Mouse (Mus musculus) heart, postnatal 0 days (tissue): Measurements from ENCODE around the gene Prdm16.

Experiments used
- CTCF ChIP-seq: IDR thresholded peaks from 2 replicates; pipeline ENCODE4 v1.5.1; 2016; ENCODE audit warnings: antibody characterized with exemption, control low read depth, low read depth
- EP300 ChIP-seq: IDR thresholded peaks from 2 replicates; pipeline ENCODE4 v1.6.1; 2016; ENCODE audit warnings: antibody characterized with exemption, low read depth

GRCm38 (mm10) chr4:154359762-154360300 lies 276.8 kb downstream of the Prdm16 start:
- TF ChIP-seq EP300 (no peak), CTCF (no peak)
